Mouse (Mus musculus): ENCODE measurements around the gene Rnf212b. TPM values are rescaled to one million over a fixed set of nuclear protein-coding genes. Genes with fewer than 3 reads are reported as not detected.

Rnf212b gene
- polyA plus RNA-seq, 1 experiment from 2014 or later: not detected

- Histone ChIP-seq H3K9me3 (ENCODE audit: control insufficient read depth, low read length) (no peaks in the 10 kb centered on the region), H3K4me3 (ENCODE audit: low read depth, low read length) (peak overlapping the region; percentile 99), H3K4me1 (ENCODE audit: control insufficient read depth, insufficient read depth, low read length) (peaks cover 3% of the 10 kb centered on the region; the same call in 1 of the 2 replicates), H3K36me3 (ENCODE audit: control insufficient read depth, insufficient read depth, low read length) (no peaks in the 10 kb centered on the region), H3K27ac (ENCODE audit: low read depth, low read length) (peak overlapping the region; percentile 81), H3K4me2 (ENCODE audit: low read depth, low read length) (peak overlapping the region; percentile 70), H3K9ac (replicated peaks; ENCODE audit: low read depth, low read length) (peak overlapping the region; percentile 88), H3K27me3 (ENCODE audit: control insufficient read depth, insufficient read depth, low read length) (no peaks in the 10 kb centered on the region)
- ATAC-seq (ENCODE audit: low read depth): peak; percentile 100
- WGBS: under 1% methylated on average over 48 of the region's 56 CpGs
These were observed 49.8 kb downstream of the Rnf212b start for GRCm38 (mm10) chr14:54863501-54864312.

GRCm38 (mm10) chr14:54864313-54865036 is 50.5 kb downstream of the Rnf212b start:
- WGBS: 19% methylated on average over 21 of the region's 21 CpGs
- H3K9ac ChIP-seq (replicated peaks; ENCODE audit: low read depth, low read length): peak overlapping the region; percentile 88
- H3K27ac ChIP-seq (ENCODE audit: low read depth, low read length): peak overlapping the region; percentile 44; the same call in 1 of the 2 replicates
- peak overlapping the region; percentile 70 for H3K4me2 ChIP-seq (ENCODE audit: low read depth, low read length)
- no peaks in the 10 kb centered on the region for H3K9me3 ChIP-seq (ENCODE audit: control insufficient read depth, low read length)
- no peaks in the 10 kb centered on the region for H3K36me3 ChIP-seq (ENCODE audit: control insufficient read depth, insufficient read depth, low read length)
- no peak; the same call in 1 of the 2 replicates for ATAC-seq (ENCODE audit: low read depth)
- H3K4me1 ChIP-seq (ENCODE audit: control insufficient read depth, insufficient read depth, low read length): peaks cover 3% of the 10 kb centered on the region; the same call in 1 of the 2 replicates
- no peaks in the 10 kb centered on the region for H3K27me3 ChIP-seq (ENCODE audit: control insufficient read depth, insufficient read depth, low read length)
- H3K4me3 ChIP-seq (ENCODE audit: low read depth, low read length): peak overlapping the region; percentile 99

- 87% methylated on average over 5 of the region's 5 CpGs for WGBS
- no peak for ATAC-seq (ENCODE audit: low read depth)
- no peak overlapping the region for H3K4me2 ChIP-seq (ENCODE audit: low read depth, low read length)
- no peak overlapping the region for H3K9ac ChIP-seq (replicated peaks; ENCODE audit: low read depth, low read length)
- no peak overlapping the region for H3K27ac ChIP-seq (ENCODE audit: low read depth, low read length)
- no peaks in the 10 kb centered on the region for H3K9me3 ChIP-seq (ENCODE audit: control insufficient read depth, low read length)
- H3K4me1 ChIP-seq (ENCODE audit: control insufficient read depth, insufficient read depth, low read length): peaks cover 3% of the 10 kb centered on the region; the same call in 1 of the 2 replicates
- H3K27me3 ChIP-seq (ENCODE audit: control insufficient read depth, insufficient read depth, low read length): no peaks in the 10 kb centered on the region
- no peaks in the 10 kb centered on the region for H3K36me3 ChIP-seq (ENCODE audit: control insufficient read depth, insufficient read depth, low read length)
- no peak overlapping the region for H3K4me3 ChIP-seq (ENCODE audit: low read depth, low read length)
These were observed 51.7 kb downstream of the Rnf212b start for GRCm38 (mm10) chr14:54865626-54866025.

- Histone ChIP-seq H3K27me3 (ENCODE audit: control insufficient read depth, insufficient read depth, low read length) (no peaks in the 10 kb centered on the region), H3K27ac (ENCODE audit: low read depth, low read length) (no peak overlapping the region), H3K4me2 (ENCODE audit: low read depth, low read length) (no peak overlapping the region), H3K4me3 (ENCODE audit: low read depth, low read length) (no peak overlapping the region), H3K4me1 (ENCODE audit: control insufficient read depth, insufficient read depth, low read length) (peaks cover 3% of the 10 kb centered on the region; the same call in 1 of the 2 replicates), H3K9me3 (ENCODE audit: control insufficient read depth, low read length) (no peaks in the 10 kb centered on the region), H3K36me3 (ENCODE audit: control insufficient read depth, insufficient read depth, low read length) (no peaks in the 10 kb centered on the region), H3K9ac (replicated peaks; ENCODE audit: low read depth, low read length) (no peak overlapping the region)
- ATAC-seq (ENCODE audit: low read depth): no peak
- 72% methylated on average over 3 of the region's 3 CpGs for WGBS
These were observed 52.3 kb downstream of the Rnf212b start for GRCm38 (mm10) chr14:54866268-54866667.

GRCm38 (mm10) chr14:54866936-54867335 is 53.0 kb downstream of the Rnf212b start:
- H3K9ac ChIP-seq (replicated peaks; ENCODE audit: low read depth, low read length): no peak overlapping the region
- no peak overlapping the region for H3K4me3 ChIP-seq (ENCODE audit: low read depth, low read length)
- no peaks in the 10 kb centered on the region for H3K9me3 ChIP-seq (ENCODE audit: control insufficient read depth, low read length)
- no peaks in the 10 kb centered on the region for H3K36me3 ChIP-seq (ENCODE audit: control insufficient read depth, insufficient read depth, low read length)
- no peak for ATAC-seq (ENCODE audit: low read depth)
- 66% methylated on average over 5 of the region's 5 CpGs for WGBS
- H3K27ac ChIP-seq (ENCODE audit: low read depth, low read length): no peak overlapping the region
- no peaks in the 10 kb centered on the region for H3K27me3 ChIP-seq (ENCODE audit: control insufficient read depth, insufficient read depth, low read length)
- H3K4me1 ChIP-seq (ENCODE audit: control insufficient read depth, insufficient read depth, low read length): peaks cover 3% of the 10 kb centered on the region; the same call in 1 of the 2 replicates
- no peak overlapping the region for H3K4me2 ChIP-seq (ENCODE audit: low read depth, low read length)

- H3K36me3 ChIP-seq (ENCODE audit: control insufficient read depth, insufficient read depth, low read length): no peaks in the 10 kb centered on the region
- no peak overlapping the region for H3K9ac ChIP-seq (replicated peaks; ENCODE audit: low read depth, low read length)
- no peak for ATAC-seq (ENCODE audit: low read depth)
- H3K4me2 ChIP-seq (ENCODE audit: low read depth, low read length): no peak overlapping the region
- H3K27ac ChIP-seq (ENCODE audit: low read depth, low read length): no peak overlapping the region
- H3K4me3 ChIP-seq (ENCODE audit: low read depth, low read length): no peak overlapping the region
- WGBS: 86% methylated on average over 4 of the region's 4 CpGs
- no peaks in the 10 kb centered on the region for H3K9me3 ChIP-seq (ENCODE audit: control insufficient read depth, low read length)
- no peaks in the 10 kb centered on the region for H3K27me3 ChIP-seq (ENCODE audit: control insufficient read depth, insufficient read depth, low read length)
- H3K4me1 ChIP-seq (ENCODE audit: control insufficient read depth, insufficient read depth, low read length): peaks cover 3% of the 10 kb centered on the region; the same call in 1 of the 2 replicates
These were observed 54.1 kb downstream of the Rnf212b start for GRCm38 (mm10) chr14:54868026-54868425.

GRCm38 (mm10) chr14:54870861-54871260 is 56.9 kb downstream of the Rnf212b start, which contains the start of gene Homez:
TSS of gene Homez (minus strand) at chr14:54870961.
- Histone ChIP-seq H3K9me3 (ENCODE audit: control insufficient read depth, low read length) (no peaks in the 10 kb centered on the region), H3K27me3 (ENCODE audit: control insufficient read depth, insufficient read depth, low read length) (no peaks in the 10 kb centered on the region), H3K4me1 (ENCODE audit: control insufficient read depth, insufficient read depth, low read length) (peaks cover 7% of the 10 kb centered on the region), H3K4me3 (ENCODE audit: low read depth, low read length) (no peak within 1 kb of the TSS), H3K4me2 (ENCODE audit: low read depth, low read length) (no peak within 1 kb of the TSS), H3K9ac (replicated peaks; ENCODE audit: low read depth, low read length) (no peak within 1 kb of the TSS), H3K27ac (ENCODE audit: low read depth, low read length) (no peak within 1 kb of the TSS), H3K36me3 (ENCODE audit: control insufficient read depth, insufficient read depth, low read length) (no peaks in the 10 kb centered on the region)
- no peak for ATAC-seq (ENCODE audit: low read depth)
- 86% methylated on average over 5 of the region's 5 CpGs for WGBS

GRCm38 (mm10) chr14:54874165-54874564 is 60.2 kb downstream of the Rnf212b start:
- Histone ChIP-seq H3K9me3 (ENCODE audit: control insufficient read depth, low read length) (no peaks in the 10 kb centered on the region), H3K27ac (ENCODE audit: low read depth, low read length) (no peak overlapping the region), H3K27me3 (ENCODE audit: control insufficient read depth, insufficient read depth, low read length) (no peaks in the 10 kb centered on the region), H3K9ac (replicated peaks; ENCODE audit: low read depth, low read length) (no peak overlapping the region), H3K4me3 (ENCODE audit: low read depth, low read length) (no peak overlapping the region), H3K4me1 (ENCODE audit: control insufficient read depth, insufficient read depth, low read length) (peaks cover 8% of the 10 kb centered on the region), H3K4me2 (ENCODE audit: low read depth, low read length) (no peak overlapping the region), H3K36me3 (ENCODE audit: control insufficient read depth, insufficient read depth, low read length) (no peaks in the 10 kb centered on the region)
- 91% methylated on average over 3 of the region's 3 CpGs for WGBS
- no peak for ATAC-seq (ENCODE audit: low read depth)

All from neural tube, embryonic 14.5 days (tissue).